Mouse (Mus musculus): ENCODE data around the gene Rtl5. TPM values are rescaled to one million over a fixed set of nuclear protein-coding genes. Genes with fewer than 3 reads are reported as not detected.

Gene Rtl5
- total RNA-seq, 1 experiment, result 0.54 TPM

GRCm38 (mm10) chrX:102031851-102032250 lies 39.3 kb downstream of the Rtl5 start:
- Histone ChIP-seq H3K4me1 (ENCODE audit: control insufficient read depth in 2 of 2, insufficient read depth in 2 of 2, low read length in 2 of 2, poor library complexity in 1 of 2) (no peaks in the 10 kb centered on the region; a peak in 1 of 4 replicates), H3K4me3 (ENCODE audit: insufficient read depth in 1 of 2, low read depth in 1 of 2, low read length in 2 of 2, poor library complexity in 1 of 2, severe bottlenecking in 1 of 2) (no peak overlapping the region), H3K9ac (ENCODE audit: insufficient read depth, low read depth, low read length, poor library complexity, severe bottlenecking) (no peak overlapping the region), H3K9me3 (ENCODE audit: control insufficient read depth, insufficient read depth, low read depth, low read length) (no peaks in the 10 kb centered on the region), H3K27ac (ENCODE audit: insufficient read depth, low read depth, low read length, poor library complexity, severe bottlenecking) (no peak overlapping the region), H3K36me3 (ENCODE audit: control insufficient read depth, insufficient read depth, low read length, poor library complexity, severe bottlenecking) (no peaks in the 10 kb centered on the region)
- in situ Hi-C loops (cut with MboI; ENCODE audit: low sequenced_read_pairs in 2 of 2, unreplicated experiment in 2 of 2), result no loop called here
- DNase-seq (ENCODE audit: low read depth, low spot score), result no peak
- no peak for TF ChIP-seq HCFC1 (IDR thresholded peaks at IDR 0.05; ENCODE audit: borderline replicate concordance, insufficient read depth, low read length)
- no peak for TF ChIP-seq CHD2 (IDR thresholded peaks at IDR 0.05; ENCODE audit: low read depth, low read length)
- TF ChIP-seq ZNF384 (IDR thresholded peaks at IDR 0.05; ENCODE audit: low read depth, low read length), result no peak
- TF ChIP-seq MAFK (IDR thresholded peaks at IDR 0.05; ENCODE audit: insufficient read depth, low read depth, low read length), result no peak
- no peak for TF ChIP-seq ZC3H11A (IDR thresholded peaks at IDR 0.05; ENCODE audit: borderline replicate concordance, low read depth, low read length)

- in situ Hi-C loops (cut with MboI; ENCODE audit: low sequenced_read_pairs in 2 of 2, unreplicated experiment in 2 of 2), result no loop called here
- Histone ChIP-seq H3K4me1 (ENCODE audit: control insufficient read depth in 2 of 2, insufficient read depth in 2 of 2, low read length in 2 of 2, poor library complexity in 1 of 2) (no peaks in the 10 kb centered on the region), H3K9ac (ENCODE audit: insufficient read depth, low read depth, low read length, poor library complexity, severe bottlenecking) (no peak overlapping the region), H3K9me3 (ENCODE audit: control insufficient read depth, insufficient read depth, low read depth, low read length) (no peaks in the 10 kb centered on the region), H3K27ac (ENCODE audit: insufficient read depth, low read depth, low read length, poor library complexity, severe bottlenecking) (no peak overlapping the region), H3K4me3 (ENCODE audit: insufficient read depth in 1 of 2, low read depth in 1 of 2, low read length in 2 of 2, poor library complexity in 1 of 2, severe bottlenecking in 1 of 2) (no peak overlapping the region), H3K36me3 (ENCODE audit: control insufficient read depth, insufficient read depth, low read length, poor library complexity, severe bottlenecking) (no peaks in the 10 kb centered on the region)
- no peak for DNase-seq (ENCODE audit: low read depth, low spot score)
- TF ChIP-seq ZC3H11A (IDR thresholded peaks at IDR 0.05; ENCODE audit: borderline replicate concordance, low read depth, low read length), result no peak
- no peak for TF ChIP-seq MAFK (IDR thresholded peaks at IDR 0.05; ENCODE audit: insufficient read depth, low read depth, low read length)
- no peak for TF ChIP-seq ZNF384 (IDR thresholded peaks at IDR 0.05; ENCODE audit: low read depth, low read length)
- no peak for TF ChIP-seq HCFC1 (IDR thresholded peaks at IDR 0.05; ENCODE audit: borderline replicate concordance, insufficient read depth, low read length)
- no peak for TF ChIP-seq CHD2 (IDR thresholded peaks at IDR 0.05; ENCODE audit: low read depth, low read length)
These were observed 46.1 kb downstream of the Rtl5 start for GRCm38 (mm10) chrX:102024976-102025375.

- no peak for DNase-seq (ENCODE audit: low read depth, low spot score)
- Histone ChIP-seq H3K9me3 (ENCODE audit: control insufficient read depth, insufficient read depth, low read depth, low read length) (no peaks in the 10 kb centered on the region), H3K4me3 (ENCODE audit: insufficient read depth in 1 of 2, low read depth in 1 of 2, low read length in 2 of 2, poor library complexity in 1 of 2, severe bottlenecking in 1 of 2) (no peak overlapping the region), H3K27ac (ENCODE audit: insufficient read depth, low read depth, low read length, poor library complexity, severe bottlenecking) (no peak overlapping the region), H3K4me1 (ENCODE audit: control insufficient read depth in 2 of 2, insufficient read depth in 2 of 2, low read length in 2 of 2, poor library complexity in 1 of 2) (no peaks in the 10 kb centered on the region), H3K9ac (ENCODE audit: insufficient read depth, low read depth, low read length, poor library complexity, severe bottlenecking) (no peak overlapping the region), H3K36me3 (ENCODE audit: control insufficient read depth, insufficient read depth, low read length, poor library complexity, severe bottlenecking) (no peaks in the 10 kb centered on the region)
- TF ChIP-seq ZC3H11A (IDR thresholded peaks at IDR 0.05; ENCODE audit: borderline replicate concordance, low read depth, low read length) (no peak), ZNF384 (IDR thresholded peaks at IDR 0.05; ENCODE audit: low read depth, low read length) (no peak), MAFK (IDR thresholded peaks at IDR 0.05; ENCODE audit: insufficient read depth, low read depth, low read length) (no peak), CHD2 (IDR thresholded peaks at IDR 0.05; ENCODE audit: low read depth, low read length) (no peak), HCFC1 (IDR thresholded peaks at IDR 0.05; ENCODE audit: borderline replicate concordance, insufficient read depth, low read length) (no peak)
- in situ Hi-C loops (cut with MboI; ENCODE audit: low sequenced_read_pairs in 2 of 2, unreplicated experiment in 2 of 2), result no loop called here
These were observed 51.4 kb downstream of the Rtl5 start for GRCm38 (mm10) chrX:102019471-102020240.

GRCm38 (mm10) chrX:102018890-102019289 lies 52.2 kb downstream of the Rtl5 start:
- Histone ChIP-seq H3K4me3 (ENCODE audit: insufficient read depth in 1 of 2, low read depth in 1 of 2, low read length in 2 of 2, poor library complexity in 1 of 2, severe bottlenecking in 1 of 2) (no peak overlapping the region), H3K9me3 (ENCODE audit: control insufficient read depth, insufficient read depth, low read depth, low read length) (no peaks in the 10 kb centered on the region), H3K36me3 (ENCODE audit: control insufficient read depth, insufficient read depth, low read length, poor library complexity, severe bottlenecking) (no peaks in the 10 kb centered on the region), H3K9ac (ENCODE audit: insufficient read depth, low read depth, low read length, poor library complexity, severe bottlenecking) (no peak overlapping the region), H3K4me1 (ENCODE audit: control insufficient read depth in 2 of 2, insufficient read depth in 2 of 2, low read length in 2 of 2, poor library complexity in 1 of 2) (no peaks in the 10 kb centered on the region), H3K27ac (ENCODE audit: insufficient read depth, low read depth, low read length, poor library complexity, severe bottlenecking) (no peak overlapping the region)
- TF ChIP-seq HCFC1 (IDR thresholded peaks at IDR 0.05; ENCODE audit: borderline replicate concordance, insufficient read depth, low read length) (no peak), MAFK (IDR thresholded peaks at IDR 0.05; ENCODE audit: insufficient read depth, low read depth, low read length) (no peak), CHD2 (IDR thresholded peaks at IDR 0.05; ENCODE audit: low read depth, low read length) (no peak), ZNF384 (IDR thresholded peaks at IDR 0.05; ENCODE audit: low read depth, low read length) (no peak), ZC3H11A (IDR thresholded peaks at IDR 0.05; ENCODE audit: borderline replicate concordance, low read depth, low read length) (no peak)
- no peak for DNase-seq (ENCODE audit: low read depth, low spot score)
- in situ Hi-C loops (cut with MboI; ENCODE audit: low sequenced_read_pairs in 2 of 2, unreplicated experiment in 2 of 2), result no loop called here

Data from ES-E14 (cell line).